Mouse (Mus musculus) liver, adult 2 months (tissue): ENCODE results near the gene Ypel5.

Experiments used
- CTCF ChIP-seq: fragments of 200-500 bp; IDR thresholded peaks from 2 replicates; pipeline ENCODE4 v1.5.1; 2011; ENCODE audit warnings: low read depth, low read length, control low read depth
- POLR2A ChIP-seq: fragments of 200-500 bp; IDR thresholded peaks from 2 replicates; pipeline ENCODE4 v1.6.1; 2011; ENCODE audit warnings: low read length, control low read depth; ENCODE audit not compliant: insufficient read depth; ENCODE audit errors: extremely low read depth

GRCm38 (mm10) chr17:72796506-72796905 is 39.7 kb upstream of the Ypel5 start:
- TF ChIP-seq POLR2A: no peak
- 0 out of 2 replicates have a peak, but pooled peaks have one; percentile 10 for TF ChIP-seq CTCF
